Mouse (Mus musculus) cerebral cortex, adult 2 months (tissue): ENCODE results near the gene Dysf.

Experiments used
- WGBS: fragments of 180-500 bp; shearing (Covaris S2); methylation state at CpG from one replicate; pipeline ENCODE4 v1.1.7; 2018; 5-methylcytosine and 5-hydroxymethylcytosine counted together

Dysf gene

GRCm38 (mm10) chr6:84232063-84232760 is 223.8 kb downstream of the Dysf start:
- WGBS = 45% methylated on average over 8 of the region's 8 CpGs

- WGBS = 73% methylated on average over 6 of the region's 6 CpGs
These were observed 225.4 kb downstream of the Dysf start for GRCm38 (mm10) chr6:84233783-84234182.

- WGBS = 94% methylated on average over 2 of the region's 2 CpGs
These were observed 227.0 kb downstream of the Dysf start for GRCm38 (mm10) chr6:84235365-84235764.

GRCm38 (mm10) chr6:84243385-84243784 is 235.0 kb downstream of the Dysf start:
- 97% methylated on average over 3 of the region's 3 CpGs for WGBS

- 80% methylated on average over 4 of the region's 4 CpGs for WGBS
These were observed 237.8 kb downstream of the Dysf start for GRCm38 (mm10) chr6:84246101-84246760.

GRCm38 (mm10) chr6:84246979-84247378 is 238.6 kb downstream of the Dysf start:
- 40% methylated on average over 5 of the region's 5 CpGs for WGBS
